Mouse (Mus musculus): ENCODE data around the gene Ampd2.

The Ampd2 gene

DNA sequence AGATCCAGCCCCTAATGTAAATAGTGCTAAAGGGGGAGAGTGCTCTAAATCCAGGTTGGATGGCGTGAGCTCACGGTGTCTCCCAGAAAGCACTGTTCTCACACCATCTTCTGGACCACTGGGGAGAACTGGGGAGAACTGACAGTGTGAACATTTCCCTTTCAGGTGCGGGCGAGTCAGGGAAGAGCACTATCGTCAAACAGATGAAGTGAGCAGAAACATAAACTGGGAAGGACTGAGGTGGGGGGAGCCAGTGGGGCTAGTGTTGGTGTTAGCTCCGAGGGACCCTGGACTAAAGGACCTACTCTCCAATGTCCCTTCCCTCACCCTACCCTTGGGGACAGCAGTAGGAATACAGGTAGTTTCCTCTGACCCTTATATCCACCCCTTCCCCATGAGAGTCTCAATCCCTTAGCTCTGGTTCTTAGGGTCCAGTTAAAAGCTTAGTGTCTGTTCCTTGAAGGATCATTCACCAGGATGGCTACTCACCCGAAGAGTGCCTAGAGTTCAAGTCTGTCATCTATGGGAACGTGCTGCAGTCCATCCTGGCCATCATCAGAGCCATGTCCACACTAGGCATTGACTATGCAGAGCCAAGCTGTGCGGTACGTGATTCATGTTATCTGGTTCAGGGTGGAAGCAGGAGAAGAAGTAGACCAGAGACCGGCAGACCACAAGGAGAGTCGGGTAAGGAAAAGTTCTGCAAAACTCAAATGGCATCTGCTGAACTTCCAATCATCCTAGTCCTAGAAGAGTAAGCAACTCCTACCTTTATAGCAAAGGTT is 8.7 kb upstream of the Ampd2 start:
- no peak for DNase-seq (ENCODE audit: low read depth, low spot score)

DNA sequence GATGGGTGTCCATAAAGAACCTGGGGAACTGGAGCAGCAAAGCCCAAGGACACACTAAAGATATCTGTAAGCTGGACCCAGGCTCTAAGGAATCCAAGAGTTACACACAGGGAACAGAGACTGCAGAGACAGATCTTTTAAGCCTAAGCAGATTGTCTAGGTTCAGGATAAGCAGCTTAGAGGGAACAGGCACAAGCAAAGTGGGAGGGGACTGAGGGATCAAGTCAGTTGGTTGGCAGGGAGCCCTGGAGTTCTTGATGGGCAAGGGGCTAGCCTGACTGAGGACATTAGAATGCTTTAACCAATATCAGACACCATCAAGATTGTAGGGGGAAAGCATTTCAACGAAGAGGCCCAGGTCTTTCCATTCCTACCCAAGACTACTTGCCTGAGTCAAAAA is 7.7 kb upstream of the Ampd2 start:
- DNase-seq (ENCODE audit: low read depth, low spot score) = no peak

DNA sequence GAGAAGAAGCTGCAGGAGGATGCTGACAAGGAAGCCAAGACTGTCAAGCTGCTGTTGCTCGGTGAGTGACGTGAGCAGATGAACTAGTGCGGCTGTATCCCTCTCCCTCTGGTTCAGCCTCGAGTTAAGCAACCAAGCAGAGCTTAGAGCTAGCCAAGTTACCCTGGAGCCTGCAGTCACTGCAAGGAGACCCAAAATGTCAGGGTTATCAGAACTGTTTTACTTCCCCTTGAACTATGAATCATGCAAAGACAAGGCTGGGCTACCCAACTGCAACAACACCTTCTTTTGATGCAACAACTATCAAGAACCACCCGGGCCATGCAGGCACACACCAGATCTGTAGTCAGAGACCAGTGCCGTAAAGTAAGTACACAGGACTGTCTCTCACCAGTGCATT is 6.9 kb upstream of the Ampd2 start:
- no peak for DNase-seq (ENCODE audit: low read depth, low spot score)

DNA sequence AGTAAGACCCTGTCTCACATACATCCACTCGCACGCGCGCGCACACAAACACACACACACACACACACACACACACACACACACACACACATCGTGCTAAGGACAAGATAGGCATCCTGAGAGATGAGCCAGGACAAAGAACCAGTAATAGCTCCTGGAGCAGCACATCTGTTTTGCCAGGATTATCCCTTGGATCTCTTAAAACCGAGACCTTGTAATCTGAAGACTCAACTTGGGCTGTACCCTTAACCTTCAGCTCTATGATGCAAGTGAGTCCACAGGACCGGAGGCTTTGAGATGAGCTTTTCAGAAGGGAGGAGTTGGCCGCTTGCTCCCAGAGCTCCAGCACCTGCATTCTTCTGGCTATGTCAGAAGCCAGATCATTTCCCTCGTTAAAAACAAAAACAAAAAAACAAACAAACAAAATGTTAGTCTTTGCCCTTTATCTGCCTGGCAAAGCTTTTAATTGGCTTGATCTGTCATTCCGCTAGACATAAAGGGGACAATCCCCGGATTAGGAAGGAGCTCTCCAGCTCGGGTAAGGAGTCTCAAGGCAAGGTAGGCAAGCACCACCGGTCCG is 6.2 kb upstream of the Ampd2 start, which contains the start of gene Gnat2:
Gene Gnat2 (plus strand): TSS at position 254 of the 580 bp plus-strand sequence.
- no peak for DNase-seq (ENCODE audit: low read depth, low spot score)

DNA sequence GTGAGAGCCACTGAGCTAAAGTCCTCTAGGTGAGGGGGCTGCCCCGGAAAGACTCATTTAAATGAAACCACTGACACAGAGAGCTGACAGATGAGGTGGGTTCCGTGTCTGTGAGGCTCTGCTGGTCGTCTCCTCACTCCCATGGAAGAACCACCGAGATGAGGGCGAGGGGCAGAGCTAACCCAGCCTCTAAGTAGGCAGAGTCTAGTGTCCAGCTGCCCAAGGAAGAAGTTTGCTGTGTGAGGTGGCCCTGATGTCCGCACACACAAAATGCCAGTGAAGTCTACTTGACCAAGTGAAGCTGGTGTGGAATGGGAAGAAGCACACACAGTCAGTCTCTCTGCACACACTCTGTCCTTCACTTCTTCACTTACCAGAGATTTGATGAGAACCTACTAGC is 5.6 kb upstream of the Ampd2 start:
- no peak for DNase-seq (ENCODE audit: low read depth, low spot score)

DNA sequence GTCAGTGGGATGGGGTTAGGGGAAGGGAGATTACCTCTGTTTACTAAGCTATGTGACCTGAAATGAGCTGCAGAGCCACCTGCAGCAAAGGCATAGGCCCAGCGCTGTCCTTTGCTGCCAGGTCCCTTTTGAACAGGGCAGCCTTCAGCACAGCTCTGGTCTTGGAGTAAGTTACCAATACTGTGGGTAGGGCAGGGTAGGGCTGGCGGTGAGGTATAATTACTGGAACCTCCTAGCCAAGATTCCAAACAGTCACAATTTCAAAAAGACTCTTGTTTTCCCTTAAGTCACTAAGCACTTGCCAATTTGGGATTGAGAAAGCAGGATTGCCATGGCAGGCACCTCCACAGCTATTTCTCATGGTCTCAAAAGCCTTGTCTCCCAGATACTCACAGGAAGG is 4.1 kb upstream of the Ampd2 start:
- no peak for DNase-seq (ENCODE audit: low read depth, low spot score)

DNA sequence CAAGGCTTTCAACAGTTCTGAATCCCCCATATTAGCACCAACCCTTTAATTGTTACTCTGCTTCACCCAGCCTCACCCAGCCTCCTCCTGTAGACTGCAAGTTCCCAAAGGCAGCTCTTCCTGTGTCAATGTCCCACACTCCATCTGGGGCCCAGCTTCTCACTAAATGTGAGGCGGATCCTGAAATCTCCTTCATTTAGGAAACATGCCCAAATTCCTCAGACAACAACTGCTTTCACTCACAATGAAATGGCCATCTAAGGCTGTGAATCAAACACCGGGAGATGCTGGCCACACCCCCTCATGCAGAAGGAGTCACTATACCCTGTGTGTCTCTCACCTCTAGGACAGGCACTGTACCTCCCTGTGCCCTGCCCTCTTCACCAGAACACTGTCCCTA is 3.5 kb upstream of the Ampd2 start:
- no peak for DNase-seq (ENCODE audit: low read depth, low spot score)

DNA sequence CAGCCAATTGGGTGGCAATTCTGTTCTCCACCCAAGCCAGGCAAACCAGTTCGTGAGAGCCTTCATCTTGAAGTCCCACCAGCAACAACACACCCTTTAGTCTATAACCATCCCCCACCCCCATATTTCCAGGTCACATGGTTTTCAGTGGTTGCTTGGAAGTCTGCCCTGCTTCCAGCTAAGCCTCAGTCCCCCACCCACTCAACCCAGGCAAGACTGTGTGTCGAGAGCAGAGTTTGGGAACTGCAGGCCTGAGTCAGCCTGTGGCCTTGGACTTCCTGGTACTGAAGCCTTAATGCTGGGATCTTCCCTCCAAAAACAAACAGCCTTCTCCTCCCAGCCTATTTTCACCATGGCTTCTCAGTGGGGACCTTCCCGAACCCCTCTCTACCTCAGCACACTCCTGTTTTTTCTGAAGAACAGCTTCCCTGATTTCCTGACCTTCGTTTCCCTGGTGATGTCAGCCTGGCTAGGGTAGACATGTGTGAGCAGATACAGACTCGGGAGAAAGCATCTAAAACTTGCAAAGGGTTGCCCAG is 2.5 kb upstream of the Ampd2 start:
- DNase-seq (ENCODE audit: low read depth, low spot score) = no peak

DNA sequence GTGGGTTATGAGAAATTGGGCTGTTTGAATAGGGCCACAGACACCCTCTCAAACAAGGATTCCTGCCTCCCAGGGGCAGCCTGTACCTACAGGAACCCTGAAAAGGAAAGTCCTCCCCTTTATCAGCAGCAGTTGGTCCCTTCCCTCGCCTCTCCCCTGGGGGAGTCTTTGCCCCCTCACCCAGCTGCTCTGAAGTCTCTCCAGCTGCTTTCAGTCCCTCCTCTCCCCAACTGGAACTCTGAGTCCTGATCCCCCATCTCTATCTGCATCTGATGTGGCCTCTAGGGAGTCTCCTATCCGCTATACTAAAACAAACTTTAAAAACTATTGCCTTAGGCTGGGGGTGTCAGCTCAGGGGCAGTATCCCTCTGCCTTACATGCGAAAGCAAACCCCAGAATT is 878 bp upstream of the Ampd2 start:
- no peak for DNase-seq (ENCODE audit: low read depth, low spot score)

DNA sequence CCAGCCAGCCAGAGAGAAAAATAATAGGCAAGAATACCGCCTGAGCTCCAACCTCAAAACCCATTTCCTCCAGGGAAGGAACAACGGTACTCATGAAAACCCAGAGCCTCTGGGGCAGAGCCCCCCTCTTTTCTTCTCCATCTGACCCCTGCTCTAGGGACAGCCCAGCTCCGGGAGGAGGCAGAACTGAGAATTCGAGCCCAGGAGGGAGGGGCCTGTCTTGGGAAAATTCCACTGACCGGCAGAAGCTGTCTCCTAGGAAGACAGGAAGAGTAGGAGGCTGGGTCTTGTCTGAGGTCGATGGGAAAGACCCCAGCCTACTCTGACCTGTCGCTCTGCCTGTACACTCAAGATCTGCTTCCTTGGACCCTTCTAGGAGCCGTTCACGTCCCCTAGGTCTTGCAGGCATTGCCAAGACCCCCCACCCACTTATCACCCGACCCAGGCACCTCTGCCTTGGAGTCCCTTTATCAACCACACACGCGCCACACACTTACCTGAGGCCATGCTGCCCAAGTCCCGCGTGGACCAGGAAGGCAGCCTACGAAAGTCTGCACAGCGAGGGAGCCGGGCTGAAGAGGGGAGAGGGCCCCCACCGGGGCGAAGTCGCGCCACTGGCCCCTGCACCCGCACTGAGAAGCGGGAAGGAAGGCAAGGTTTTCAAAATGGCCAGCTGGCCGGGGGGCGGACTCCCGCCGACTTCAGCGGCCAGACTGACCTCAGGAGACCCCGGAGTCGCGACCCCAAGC is 556 bp downstream of the Ampd2 start:
- no peak for DNase-seq (ENCODE audit: low read depth, low spot score)

DNA sequence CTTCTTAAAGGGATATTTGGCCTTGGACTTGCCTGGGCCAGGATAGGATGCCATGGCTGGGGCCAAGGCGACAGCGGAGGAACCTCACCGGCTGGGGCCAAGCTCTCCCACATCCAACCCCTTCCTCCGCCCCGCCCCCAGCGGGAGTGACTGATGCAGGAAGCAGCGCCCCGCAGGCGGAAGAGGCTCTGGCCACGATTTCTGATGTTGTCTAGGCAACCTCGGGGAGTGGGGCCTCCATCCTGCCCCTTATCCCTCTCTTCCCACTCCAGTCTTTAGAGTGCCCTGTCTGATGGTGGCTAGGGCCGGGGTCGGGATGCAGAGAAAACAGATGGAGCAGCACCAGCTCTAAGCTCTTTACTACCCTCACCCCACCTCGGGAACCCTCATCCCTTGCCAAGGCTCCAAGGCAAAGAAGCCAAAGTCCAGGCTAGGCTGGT is 1.1 kb downstream of the Ampd2 start:
- DNase-seq (ENCODE audit: low read depth, low spot score) = peak; percentile 80

DNA sequence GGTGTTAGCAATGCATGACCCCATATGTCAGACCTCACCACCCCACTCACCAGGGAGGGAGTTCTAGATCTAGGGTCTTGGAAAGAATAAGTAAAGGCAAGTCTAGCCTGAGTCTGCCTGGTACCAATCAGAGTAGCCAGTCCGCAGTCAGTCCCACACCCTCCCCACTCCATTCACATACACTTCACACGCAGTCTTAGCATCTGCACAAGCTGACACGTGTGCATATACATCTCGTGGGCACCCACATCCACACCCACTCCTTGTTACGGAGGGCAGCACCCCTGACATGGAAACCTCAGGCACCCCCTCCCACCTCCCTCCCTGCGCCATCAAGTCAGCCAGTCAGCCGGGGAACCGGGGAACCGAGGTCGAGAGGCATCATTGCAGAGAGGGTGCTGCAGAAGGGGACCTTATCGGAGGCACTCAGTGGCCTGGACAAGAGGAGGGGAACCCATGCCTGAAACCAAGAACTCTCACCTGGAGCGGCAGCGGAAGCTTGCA is 1.6 kb downstream of the Ampd2 start:
- DNase-seq (ENCODE audit: low read depth, low spot score) = no peak

DNA sequence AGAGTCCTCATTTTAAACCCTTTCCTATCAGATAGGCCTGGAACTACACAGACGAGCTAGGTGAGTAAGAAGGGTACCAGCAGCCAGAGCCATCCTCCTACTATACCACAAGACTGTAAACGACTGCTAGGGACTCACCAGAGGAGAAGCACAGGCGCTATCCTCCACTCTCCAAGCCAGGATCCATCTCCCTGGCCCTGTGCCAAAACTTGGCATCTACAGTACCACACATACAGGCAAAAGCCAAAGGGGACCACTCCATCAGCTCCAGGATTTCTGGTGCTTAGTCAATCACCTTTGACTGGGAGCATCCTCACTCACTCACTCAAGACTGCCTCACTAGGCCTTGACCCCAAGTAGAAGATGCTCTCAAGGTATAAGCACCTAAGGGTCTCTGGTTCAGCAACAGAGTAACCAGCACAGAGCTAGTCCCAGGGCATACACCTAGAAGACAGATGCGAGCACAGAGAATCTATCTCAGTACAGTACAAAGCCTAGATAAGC is 2.5 kb downstream of the Ampd2 start:
- no peak for DNase-seq (ENCODE audit: low read depth, low spot score)

DNA sequence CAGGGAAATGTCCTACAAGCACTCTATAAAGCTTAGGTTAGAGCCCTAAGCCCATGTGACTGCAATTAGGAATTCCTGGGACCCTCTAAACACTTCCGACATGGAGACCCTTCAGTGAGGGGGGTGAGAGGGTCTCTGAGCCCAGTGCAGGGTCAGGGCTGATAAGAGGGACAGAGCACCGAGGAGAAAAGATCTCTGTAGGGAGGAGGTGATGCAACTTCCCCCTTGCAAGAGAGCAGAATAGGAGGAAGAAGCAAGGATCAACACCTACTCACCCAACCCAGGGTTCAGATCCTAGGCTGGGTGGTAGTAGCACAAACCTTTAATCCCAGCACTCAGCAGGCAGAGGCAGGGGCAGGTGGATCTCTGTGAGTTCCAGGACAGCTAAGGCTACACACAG is 3.3 kb downstream of the Ampd2 start:
- DNase-seq (ENCODE audit: low read depth, low spot score) = no peak

DNA sequence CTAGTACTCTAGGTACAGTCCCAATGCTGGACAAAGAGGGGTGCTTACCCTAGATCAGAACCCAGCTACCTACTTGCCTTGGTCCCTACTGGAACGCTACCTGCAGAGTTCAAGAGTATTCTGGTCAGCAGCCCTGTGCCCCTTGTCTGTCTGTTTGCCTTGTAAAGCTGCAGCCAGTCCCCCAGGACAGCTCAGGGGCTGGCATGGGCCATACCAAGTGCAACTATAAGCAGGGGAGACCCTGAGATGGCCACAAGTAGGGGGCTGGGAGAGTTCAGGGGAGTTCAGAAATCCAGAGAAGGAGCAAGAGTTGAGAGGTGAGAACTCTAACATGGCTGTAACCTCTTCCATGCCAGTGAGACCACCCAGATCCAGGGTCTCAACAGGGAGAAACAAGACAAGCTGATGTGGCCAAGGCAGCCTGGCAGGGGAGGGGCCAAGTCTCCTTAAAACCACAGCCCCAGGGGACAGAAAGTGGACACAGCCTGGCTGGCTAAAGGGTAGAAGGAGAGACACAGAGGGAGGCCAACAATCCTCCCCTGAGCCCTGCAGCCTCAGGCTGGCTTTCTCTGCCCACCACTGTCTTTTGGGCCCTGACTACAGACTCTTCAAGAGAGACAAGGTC is 4.1 kb downstream of the Ampd2 start:
- no peak for DNase-seq (ENCODE audit: low read depth, low spot score)

DNA sequence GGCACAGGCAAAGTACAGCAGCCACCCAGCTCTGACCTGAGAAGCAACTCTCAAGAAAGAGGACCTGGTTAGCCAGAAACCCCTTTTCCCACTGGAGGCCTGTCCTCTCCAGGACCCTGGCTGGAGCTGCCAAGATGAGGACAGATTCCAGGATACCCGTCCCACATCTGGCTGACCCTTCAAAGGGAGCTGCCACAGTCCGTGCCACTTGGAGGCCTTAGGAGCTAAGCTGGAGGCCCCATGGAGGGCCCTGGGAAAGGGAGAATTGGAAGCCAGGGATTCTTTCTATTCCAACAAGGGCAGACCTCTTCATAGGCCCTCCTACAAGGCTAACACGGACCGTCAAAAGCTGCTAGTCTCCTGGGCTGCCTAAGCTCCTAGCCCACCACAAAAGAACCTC is 4.8 kb downstream of the Ampd2 start:
- DNase-seq (ENCODE audit: low read depth, low spot score) = no peak

DNA sequence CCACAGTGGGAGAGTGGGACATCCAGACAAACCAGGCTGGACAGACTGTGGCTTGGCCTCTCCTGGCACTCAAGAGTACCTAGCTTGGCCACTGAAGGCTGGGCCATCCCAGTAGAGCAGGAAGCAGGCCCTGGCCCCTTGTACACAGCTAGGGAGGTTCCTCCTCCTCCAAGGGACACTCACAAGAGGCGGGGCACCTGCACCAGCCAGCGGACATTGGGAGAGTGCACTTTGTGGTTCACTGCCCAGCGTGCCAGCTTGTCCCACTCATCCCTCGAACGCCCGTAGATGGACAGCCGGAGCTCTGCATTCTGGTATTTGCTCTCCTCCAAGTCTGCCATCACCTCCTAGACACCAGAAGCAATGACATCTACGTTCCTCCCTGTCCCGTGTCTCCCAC is 9.6 kb downstream of the Ampd2 start:
- no peak for DNase-seq (ENCODE audit: low read depth, low spot score)

DNA sequence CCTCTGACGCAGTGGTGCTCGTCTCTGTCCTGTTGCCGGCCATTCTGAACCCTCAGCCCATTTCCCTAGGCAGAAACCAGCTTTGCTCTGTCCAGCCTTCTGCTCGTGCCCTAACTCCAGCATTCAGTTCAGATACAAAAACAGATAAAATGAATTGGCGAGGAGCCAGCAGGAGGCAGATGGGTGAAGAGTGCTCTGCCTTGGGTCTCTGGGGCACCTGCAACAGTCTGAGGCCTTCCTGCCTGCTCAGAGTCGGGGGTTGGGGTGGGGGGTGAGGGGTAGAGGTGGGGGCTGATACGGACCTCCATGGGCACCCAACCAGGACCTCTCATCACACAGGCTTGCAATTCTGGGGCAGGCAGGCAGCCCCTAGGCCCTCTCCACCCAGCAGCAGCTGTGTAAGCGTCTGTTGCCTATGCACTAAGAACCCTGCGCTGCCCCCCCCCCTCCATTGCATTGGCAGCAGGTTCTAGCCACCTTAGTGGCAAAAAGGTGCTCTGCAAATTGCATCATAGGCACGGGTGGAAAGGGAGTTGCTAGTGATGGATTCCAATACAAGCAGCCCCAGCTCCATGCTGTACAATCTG is 13.4 kb downstream of the Ampd2 start:
- no peak for DNase-seq (ENCODE audit: low read depth, low spot score)

DNA sequence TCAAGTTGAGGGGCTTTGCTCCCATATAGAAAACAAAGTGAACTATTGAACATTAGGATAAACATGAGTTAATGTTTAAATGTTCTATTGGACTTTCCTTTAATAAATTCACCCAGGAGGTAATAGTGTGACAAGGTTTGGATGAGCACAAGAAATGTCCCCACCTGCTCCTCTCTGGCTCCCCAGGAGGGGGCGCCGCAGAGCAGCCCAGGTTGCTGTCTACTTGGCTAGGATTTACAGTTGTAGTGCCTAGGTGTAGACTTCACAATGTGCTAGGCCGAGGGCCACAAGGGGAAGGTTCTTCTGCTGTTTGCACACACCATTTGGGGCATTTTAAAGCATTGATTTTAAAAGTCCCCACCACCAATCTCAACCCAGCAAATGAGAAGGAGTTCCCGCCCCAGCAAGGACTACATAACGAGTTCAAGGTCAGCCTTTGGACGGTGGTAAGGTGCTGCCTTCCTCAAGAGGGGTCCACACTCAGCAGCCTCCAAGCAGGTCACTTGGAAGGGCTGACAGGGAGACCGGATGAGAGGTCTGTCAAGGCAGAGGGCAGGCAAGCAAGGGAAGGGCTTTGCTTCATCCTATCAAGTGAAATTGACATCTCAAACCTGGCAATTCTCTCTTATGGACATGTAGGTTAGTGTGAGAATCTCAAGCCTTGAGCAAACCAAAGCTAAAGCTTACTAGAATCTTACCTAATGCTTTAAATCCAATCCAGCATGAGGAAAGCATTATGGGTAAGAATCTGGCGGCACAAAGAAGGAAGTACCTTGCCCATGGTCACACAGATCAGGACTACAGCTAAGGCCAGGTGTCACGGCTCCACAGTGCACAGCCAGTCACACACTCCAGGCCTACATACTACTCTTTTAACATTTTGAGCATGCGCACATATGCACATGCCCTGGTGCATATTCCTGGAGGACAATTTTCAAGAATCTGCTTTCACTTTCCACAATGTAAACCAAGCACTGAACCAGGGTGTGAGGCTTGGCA is 15.9 kb downstream of the Ampd2 start:
- DNase-seq (ENCODE audit: low read depth, low spot score) = no peak
